Mouse (Mus musculus): Measurements from ENCODE around the gene Morn3.
A peak's percentile ranks its signal among the peaks of the same experiment; 100 is the strongest.

Gene Morn3

GRCm38 (mm10) chr5:123059757-123060520, 13.1 kb upstream of the Morn3 start:
- peak; percentile 81 for DNase-seq

- DNase-seq, result peak; percentile 52
Measured at GRCm38 (mm10) chr5:123058251-123059102, 11.7 kb upstream of the Morn3 start.

GRCm38 (mm10) chr5:123057366-123058250, 10.8 kb upstream of the Morn3 start:
- peak; percentile 100 for DNase-seq

GRCm38 (mm10) chr5:123051736-123052135, 4.9 kb upstream of the Morn3 start:
- DNase-seq, result no peak

- no peak for DNase-seq
Measured at GRCm38 (mm10) chr5:123050918-123051317, 4.1 kb upstream of the Morn3 start.

- no peak for DNase-seq
Measured at GRCm38 (mm10) chr5:123049271-123049670, 2.5 kb upstream of the Morn3 start.

- DNase-seq, result peak; percentile 50
Measured at GRCm38 (mm10) chr5:123045561-123046295, 1.1 kb downstream of the Morn3 start.

- no peak for DNase-seq
Measured at GRCm38 (mm10) chr5:123043856-123044255, 3.0 kb downstream of the Morn3 start.

GRCm38 (mm10) chr5:123040796-123041195, 6.0 kb downstream of the Morn3 start:
- no peak for DNase-seq

- no peak for DNase-seq
Measured at GRCm38 (mm10) chr5:123039120-123039752, 7.6 kb downstream of the Morn3 start.

- DNase-seq, result no peak
Measured at GRCm38 (mm10) chr5:123038115-123038514, 8.7 kb downstream of the Morn3 start.

- DNase-seq, result no peak
Measured at GRCm38 (mm10) chr5:123035564-123035963, 11.3 kb downstream of the Morn3 start.

GRCm38 (mm10) chr5:123035089-123035488, 11.7 kb downstream of the Morn3 start:
- DNase-seq, result no peak

- no peak for DNase-seq
Measured at GRCm38 (mm10) chr5:123033646-123034160, 13.1 kb downstream of the Morn3 start.

- no peak for DNase-seq
Measured at GRCm38 (mm10) chr5:123031312-123031711, 15.5 kb downstream of the Morn3 start.

GRCm38 (mm10) chr5:123029729-123030128, 17.1 kb downstream of the Morn3 start:
- DNase-seq, result no peak

GRCm38 (mm10) chr5:123027436-123027835, 19.4 kb downstream of the Morn3 start:
- no peak for DNase-seq

- DNase-seq, result no peak
Measured at GRCm38 (mm10) chr5:123026414-123026813, 20.4 kb downstream of the Morn3 start.

- DNase-seq, result no peak
Measured at GRCm38 (mm10) chr5:123024965-123025573, 21.7 kb downstream of the Morn3 start.

- DNase-seq, result no peak
Measured at GRCm38 (mm10) chr5:123024312-123024711, 22.5 kb downstream of the Morn3 start.

- no peak for DNase-seq
Measured at GRCm38 (mm10) chr5:123023049-123023448, 23.8 kb downstream of the Morn3 start.

All from cerebellum, adult 9-10 months (tissue).